Mouse (Mus musculus) midbrain, postnatal 0 days (tissue): ENCODE results near the gene Extl2. TPM values are rescaled to one million over a fixed set of nuclear protein-coding genes. Genes with fewer than 3 reads are reported as not detected.

Experiments used
- ATAC-seq: fragments of 200-750 bp; cut with Nextera tagmentation; 2 replicates; pipeline ENCODE4 v1.8.0; 2017; ENCODE audit warnings: moderate number of reproducible peaks, mild to moderate bottlenecking, moderate TSS enrichment, moderate library complexity; ENCODE audit not compliant: low FRiP score
- DNase-seq: peaks from one replicate; pipeline ENCODE4 v3.0.0-alpha.2; 2015; ENCODE audit warnings: low spot score
- H3K27ac ChIP-seq: fragments of 300-500 bp; sonication (generic); 2 replicates; pipeline ENCODE4 v1.5.1; 2014; ENCODE audit warnings: low read depth, mild to moderate bottlenecking, low read length, mixed read lengths
- H3K27me3 ChIP-seq: fragments of 300-500 bp; sonication (generic); 2 replicates; pipeline ENCODE4 v1.6.1; 2014; ENCODE audit warnings: low read length, control low read depth, mixed read lengths; ENCODE audit not compliant: insufficient read depth
- H3K36me3 ChIP-seq: fragments of 300-500 bp; sonication (generic); 2 replicates; pipeline ENCODE4 v1.6.1; 2014; ENCODE audit warnings: low read length, control low read depth, mixed read lengths; ENCODE audit not compliant: insufficient read depth
- H3K4me1 ChIP-seq: fragments of 300-500 bp; sonication (generic); 2 replicates; pipeline ENCODE4 v1.6.1; 2014; ENCODE audit warnings: mild to moderate bottlenecking, control low read depth, antibody characterized with exemption, low read length, mixed read lengths; ENCODE audit not compliant: insufficient read depth
- H3K4me2 ChIP-seq: fragments of 300-500 bp; sonication (generic); 2 replicates; pipeline ENCODE4 v1.6.1; 2014; ENCODE audit warnings: low read depth, mild to moderate bottlenecking, low read length, mixed read lengths; ENCODE audit not compliant: poor library complexity, severe bottlenecking
- H3K4me3 ChIP-seq: fragments of 300-500 bp; sonication (generic); 2 replicates; pipeline ENCODE4 v1.5.1; 2014; ENCODE audit warnings: low read depth, mild to moderate bottlenecking, low read length, moderate library complexity
- H3K9ac ChIP-seq: fragments of 300-500 bp; sonication (generic); replicated peaks from 2 replicates; pipeline ENCODE4 v1.6.1; 2014; ENCODE audit warnings: mild to moderate bottlenecking, low read length, moderate library complexity, mixed read lengths; ENCODE audit not compliant: poor library complexity, severe bottlenecking
- H3K9me3 ChIP-seq: fragments of 300-500 bp; sonication (generic); 2 replicates; pipeline ENCODE4 v1.6.1; 2016; ENCODE audit warnings: low read length, control low read depth
- CTCF ChIP-seq: IDR thresholded peaks from 2 replicates; pipeline ENCODE4 v1.5.1; 2016; ENCODE audit warnings: antibody characterized with exemption, mild to moderate bottlenecking
- WGBS: fragments of 180-500 bp; shearing (Covaris S2); extraction: QIAGEN DNeasy Blood & Tissue Kit; methylation state at CpG from one replicate; pipeline ENCODE4 v1.1.7; 2014; 5-methylcytosine and 5-hydroxymethylcytosine counted together
- polyA plus RNA-seq: library from polyadenylated mRNA; unstranded; fragments of >200 nt; fragmentation: Nextera tagmentation; extraction: Ambion mirVana; gene quantifications from 2 replicates; pipeline ENCODE4 v1.2.1, GENCODE M21; 2015
- total RNA-seq: library from RNA; depleted of rRNA; stranded (reverse); fragments of >200 nt; gene quantifications from 2 replicates; pipeline ENCODE4 v1.2.3, GENCODE M21; 2014

The Extl2 gene
- total and polyA plus RNA-seq, 2 experiments from 2014 or later: 34.7 to 35.7 TPM

- ATAC-seq (no peak), DNase-seq (peak; percentile 8)
- Histone ChIP-seq H3K36me3 (no peaks in the 10 kb centered on the region), H3K9ac (no peak overlapping the region), H3K4me1 (no peaks in the 10 kb centered on the region), H3K4me2 (no peak overlapping the region), H3K27me3 (no peaks in the 10 kb centered on the region), H3K9me3 (no peaks in the 10 kb centered on the region), H3K27ac (no peak overlapping the region), H3K4me3 (no peak overlapping the region)
- no peak for TF ChIP-seq CTCF
- WGBS: 94% methylated on average over 13 of the region's 13 CpGs
Observed at GRCm38 (mm10) chr3:116016116-116016515, 8.9 kb downstream of the Extl2 start.

- Histone ChIP-seq H3K9me3 (no peaks in the 10 kb centered on the region), H3K4me2 (no peak overlapping the region), H3K9ac (no peak overlapping the region), H3K36me3 (no peaks in the 10 kb centered on the region), H3K4me1 (no peaks in the 10 kb centered on the region), H3K27ac (no peak overlapping the region), H3K4me3 (no peak overlapping the region), H3K27me3 (no peaks in the 10 kb centered on the region)
- WGBS: 65% methylated on average over 4 of the region's 4 CpGs
- no peak for ATAC-seq
- no peak for DNase-seq
- no peak for TF ChIP-seq CTCF
Observed at GRCm38 (mm10) chr3:116018606-116019005, 11.3 kb downstream of the Extl2 start.

GRCm38 (mm10) chr3:116019136-116019535 lies 11.9 kb downstream of the Extl2 start:
- DNase-seq (no peak), ATAC-seq (no peak)
- TF ChIP-seq CTCF: no peak
- no peak overlapping the region for H3K4me3 ChIP-seq
- no peaks in the 10 kb centered on the region for H3K27me3 ChIP-seq
- no peaks in the 10 kb centered on the region for H3K9me3 ChIP-seq
- H3K27ac ChIP-seq: no peak overlapping the region
- no peaks in the 10 kb centered on the region for H3K4me1 ChIP-seq
- WGBS: 87% methylated on average over 5 of the region's 5 CpGs
- H3K9ac ChIP-seq: no peak overlapping the region
- H3K4me2 ChIP-seq: no peak overlapping the region
- H3K36me3 ChIP-seq: peaks cover 4% of the 10 kb centered on the region; the same call in 1 of the 2 replicates

- Histone ChIP-seq H3K9ac (no peak overlapping the region), H3K9me3 (no peaks in the 10 kb centered on the region), H3K27me3 (no peaks in the 10 kb centered on the region), H3K27ac (no peak overlapping the region), H3K4me1 (no peaks in the 10 kb centered on the region), H3K4me2 (no peak overlapping the region), H3K36me3 (peaks cover 4% of the 10 kb centered on the region; the same call in 1 of the 2 replicates), H3K4me3 (no peak overlapping the region)
- DNase-seq: no peak
- 92% methylated on average over 12 of the region's 12 CpGs for WGBS
- no peak for ATAC-seq
- no peak for TF ChIP-seq CTCF
Observed at GRCm38 (mm10) chr3:116024236-116024635, 17.0 kb downstream of the Extl2 start.

GRCm38 (mm10) chr3:116024669-116025068 lies 17.4 kb downstream of the Extl2 start:
- Histone ChIP-seq H3K27ac (no peak overlapping the region), H3K4me1 (no peaks in the 10 kb centered on the region), H3K9me3 (no peaks in the 10 kb centered on the region), H3K4me3 (no peak overlapping the region), H3K27me3 (no peaks in the 10 kb centered on the region), H3K9ac (no peak overlapping the region), H3K36me3 (peaks cover 4% of the 10 kb centered on the region; the same call in 1 of the 2 replicates), H3K4me2 (no peak overlapping the region)
- DNase-seq: no peak
- 87% methylated on average over 5 of the region's 5 CpGs for WGBS
- no peak for ATAC-seq
- TF ChIP-seq CTCF: no peak

- Histone ChIP-seq H3K4me1 (no peaks in the 10 kb centered on the region), H3K4me3 (no peak overlapping the region), H3K9me3 (no peaks in the 10 kb centered on the region), H3K9ac (no peak overlapping the region), H3K4me2 (no peak overlapping the region), H3K27ac (no peak overlapping the region), H3K36me3 (peaks cover 4% of the 10 kb centered on the region; the same call in 1 of the 2 replicates), H3K27me3 (no peaks in the 10 kb centered on the region)
- TF ChIP-seq CTCF: no peak
- DNase-seq (no peak), ATAC-seq (no peak)
- 90% methylated on average over 10 of the region's 10 CpGs for WGBS
Observed at GRCm38 (mm10) chr3:116025701-116026100, 18.4 kb downstream of the Extl2 start.
